Mouse (Mus musculus) adrenal gland, adult 2 months (tissue): ENCODE data around the gene Cirbp. TPM values are rescaled to one million over a fixed set of nuclear protein-coding genes. Genes with fewer than 3 reads are reported as not detected.
"Not testable (repeated sequence)": the region's sequence is repeated elsewhere in the genome, so short reads cannot be mapped to it uniquely, and the experiment has no call there.

Experiments used
- DNase-seq: peaks from one replicate; pipeline ENCODE4 v3.0.0; 2021
- polyA plus RNA-seq: library from polyadenylated mRNA; depleted of rRNA; stranded (reverse); fragments of >200 nt; gene quantifications from 2 replicates; pipeline ENCODE4 v1.2.3, GENCODE M21; 2012
- total RNA-seq, 2 experiments: library from RNA; stranded (reverse); gene quantifications; 2 replicates each; pipeline ENCODE4 v1.2.3; 2021

Cirbp gene
- total and polyA plus RNA-seq, 3 experiments, result 30.6 to 108 (median 77.0) TPM

- peak; percentile 27 for DNase-seq
Observed at GRCm38 (mm10) chr10:80162716-80163299, 3.0 kb upstream of the Cirbp start.

DNA sequence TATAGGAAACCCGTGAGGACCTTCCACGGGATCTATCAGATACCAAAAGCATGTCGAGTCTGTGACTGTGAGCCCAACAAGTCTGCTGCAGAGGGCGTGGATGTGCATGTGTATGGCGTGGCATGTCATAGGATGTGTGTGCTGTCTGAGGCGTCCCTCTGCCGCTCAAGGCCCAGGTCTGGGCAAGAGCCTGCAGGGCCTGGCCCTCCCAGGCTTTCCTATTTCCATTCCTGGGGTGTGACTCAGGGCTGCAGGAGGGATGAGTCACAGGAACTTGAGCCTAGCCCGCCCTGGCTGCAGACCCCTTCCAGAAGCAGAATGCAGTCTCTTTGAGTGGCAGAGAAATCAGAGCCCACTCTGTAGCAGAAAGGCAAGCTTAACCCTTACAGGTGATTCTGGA, 2.1 kb upstream of the Cirbp start:
- peak; percentile 91 for DNase-seq

DNA sequence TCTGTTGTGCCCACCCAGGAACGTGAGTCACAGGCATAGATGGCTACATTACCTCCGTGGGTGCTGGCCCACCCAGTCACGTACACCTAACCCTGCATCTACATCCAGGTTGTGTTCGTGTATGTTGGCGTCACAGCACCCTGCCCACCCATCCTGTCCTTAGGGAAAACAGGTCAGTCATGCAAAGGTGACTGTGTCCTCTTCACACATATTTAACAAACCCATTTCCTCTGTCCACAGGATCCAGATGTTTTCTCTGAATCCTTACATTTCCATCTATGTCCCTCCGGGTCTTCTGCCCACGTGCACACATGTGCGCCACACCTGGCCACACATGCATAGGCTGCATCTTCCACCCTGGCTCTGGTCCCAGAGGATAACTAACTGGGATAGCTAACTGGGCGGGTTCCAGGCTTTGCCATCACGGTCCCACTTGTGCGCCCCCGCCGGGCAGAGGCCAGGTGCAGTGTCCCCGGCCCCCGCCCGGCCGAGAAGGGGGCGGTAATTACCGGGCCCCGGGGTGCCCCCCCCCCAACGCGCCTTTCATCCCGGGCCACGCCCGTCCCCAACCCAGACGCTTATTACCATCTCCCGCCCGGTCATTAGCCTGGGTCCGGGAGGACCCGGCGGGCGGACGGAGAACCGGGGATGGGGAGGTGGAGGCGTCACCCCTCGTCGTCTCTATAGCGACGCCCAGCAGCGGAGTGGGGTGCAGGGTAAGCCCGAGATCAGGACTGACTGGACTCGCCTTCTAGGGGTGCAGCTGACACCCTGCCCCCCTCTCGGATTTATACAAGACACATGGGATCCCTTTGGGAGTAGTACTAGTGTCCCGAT, 1.4 kb upstream of the Cirbp start:
- no peak for DNase-seq

DNA sequence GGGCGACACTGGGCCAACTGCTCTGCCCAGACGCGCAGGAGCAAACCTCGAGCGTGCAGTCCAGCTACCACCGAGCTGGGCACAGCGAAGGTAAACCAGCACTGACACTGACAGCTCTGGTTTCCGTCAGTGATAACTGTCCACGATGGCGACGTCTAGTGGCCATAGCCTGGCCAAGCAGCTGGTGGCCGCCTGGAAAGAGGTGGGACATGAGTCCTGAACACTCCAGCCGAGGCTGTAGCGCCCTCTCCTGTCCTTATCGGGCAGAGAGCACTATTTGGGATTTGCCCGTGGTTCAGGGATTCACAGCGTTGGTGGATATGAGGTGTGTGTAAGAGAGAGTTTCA, 814 bp upstream of the Cirbp start:
- peak; percentile 97 for DNase-seq

DNA sequence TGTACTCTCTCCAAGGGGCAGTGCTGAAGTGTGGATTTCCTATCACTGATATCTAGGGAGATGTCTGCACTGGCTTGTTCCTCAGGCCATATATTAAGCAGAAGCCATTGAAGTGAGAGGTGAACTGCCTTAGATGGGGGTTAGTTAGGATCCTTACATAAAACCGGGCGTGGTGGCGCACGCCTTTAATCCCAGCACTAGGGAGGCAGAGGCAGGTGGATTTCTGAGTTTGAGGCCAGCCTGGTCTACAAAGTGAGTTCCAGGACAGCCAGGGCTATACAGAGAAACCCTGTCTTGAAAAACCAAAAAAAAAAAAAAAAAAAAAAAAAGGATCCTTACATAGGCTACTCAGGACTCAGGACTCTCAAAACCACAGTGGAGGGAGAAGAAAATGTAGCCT, 351 bp downstream of the Cirbp start:
- not testable (repeated sequence) for DNase-seq

GRCm38 (mm10) chr10:80167460-80168037, 1.8 kb downstream of the Cirbp start:
- DNase-seq, result peak; percentile 98

DNA sequence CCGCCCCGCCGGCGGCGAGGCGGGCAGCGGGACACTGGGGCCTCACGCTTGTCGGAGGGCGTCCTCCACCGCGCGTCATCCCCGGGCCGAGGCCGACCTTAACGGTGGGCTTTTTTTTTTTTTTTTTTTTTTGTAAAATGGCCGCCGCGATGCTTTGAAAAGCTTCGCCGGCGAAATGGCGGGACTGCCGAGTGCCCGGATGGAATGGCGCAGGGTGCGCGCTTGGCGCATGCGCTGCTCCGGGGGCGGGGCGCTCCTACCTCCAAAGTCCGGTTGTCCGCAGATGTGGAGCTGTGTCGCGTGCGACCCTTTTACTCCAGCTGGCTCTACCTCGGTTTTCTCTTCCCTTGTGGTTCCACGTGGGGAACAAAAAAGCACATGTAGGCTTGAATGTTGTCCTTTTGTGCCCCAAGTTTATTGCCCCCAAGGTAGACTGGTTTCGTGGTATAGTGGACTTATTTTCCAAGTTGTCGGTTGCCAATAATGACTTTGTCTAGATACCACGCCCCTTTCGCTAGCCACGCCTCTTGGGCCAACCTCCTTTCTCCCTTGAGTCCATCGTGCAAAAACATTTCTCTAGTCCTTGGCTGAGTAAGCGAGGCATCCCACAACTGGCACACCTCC, 2.4 kb downstream of the Cirbp start:
- peak; percentile 96 for DNase-seq

- no peak for DNase-seq
Observed at GRCm38 (mm10) chr10:80169070-80169469, 3.3 kb downstream of the Cirbp start.

DNA sequence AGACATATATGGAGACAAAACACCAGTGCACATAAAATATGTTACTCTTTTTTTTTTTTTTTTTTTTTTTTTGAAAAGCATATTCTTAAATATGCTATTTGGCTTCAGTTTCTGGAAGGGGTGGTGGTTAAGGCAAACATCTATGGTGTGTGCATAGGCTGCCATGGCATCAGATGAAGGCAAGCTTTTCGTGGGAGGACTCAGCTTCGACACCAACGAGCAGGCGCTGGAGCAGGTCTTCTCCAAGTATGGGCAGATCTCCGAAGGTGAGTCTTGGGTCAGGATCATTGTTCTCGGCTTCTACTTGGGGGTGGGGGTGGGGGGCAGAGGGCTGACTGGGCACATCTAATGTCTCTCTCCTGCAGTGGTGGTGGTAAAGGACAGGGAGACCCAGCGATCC, 3.9 kb downstream of the Cirbp start:
- no peak for DNase-seq

- peak; percentile 28 for DNase-seq
Observed at GRCm38 (mm10) chr10:80170052-80170451, 4.3 kb downstream of the Cirbp start.

DNA sequence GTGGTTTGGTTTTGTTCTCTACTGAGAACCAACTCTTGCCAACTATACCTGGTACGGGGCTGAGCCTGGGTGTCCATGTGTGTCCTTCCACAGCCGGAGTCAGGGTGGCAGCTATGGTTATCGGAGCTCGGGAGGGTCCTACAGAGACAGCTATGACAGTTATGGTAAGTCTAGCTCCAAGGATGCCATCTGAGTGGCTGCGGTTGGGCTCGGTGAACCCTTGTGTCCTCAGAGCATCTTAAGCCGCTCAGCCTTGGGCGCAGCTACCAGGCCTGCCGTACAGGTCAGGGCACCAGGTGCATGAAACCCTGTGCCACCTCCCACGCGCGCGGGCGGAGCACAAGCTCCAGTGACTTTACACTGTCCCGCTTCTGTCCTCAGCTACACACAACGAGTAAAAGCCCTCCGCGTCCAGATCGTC, 4.8 kb downstream of the Cirbp start:
- DNase-seq, result no peak

GRCm38 (mm10) chr10:80171252-80171651, 5.5 kb downstream of the Cirbp start:
- no peak for DNase-seq

DNA sequence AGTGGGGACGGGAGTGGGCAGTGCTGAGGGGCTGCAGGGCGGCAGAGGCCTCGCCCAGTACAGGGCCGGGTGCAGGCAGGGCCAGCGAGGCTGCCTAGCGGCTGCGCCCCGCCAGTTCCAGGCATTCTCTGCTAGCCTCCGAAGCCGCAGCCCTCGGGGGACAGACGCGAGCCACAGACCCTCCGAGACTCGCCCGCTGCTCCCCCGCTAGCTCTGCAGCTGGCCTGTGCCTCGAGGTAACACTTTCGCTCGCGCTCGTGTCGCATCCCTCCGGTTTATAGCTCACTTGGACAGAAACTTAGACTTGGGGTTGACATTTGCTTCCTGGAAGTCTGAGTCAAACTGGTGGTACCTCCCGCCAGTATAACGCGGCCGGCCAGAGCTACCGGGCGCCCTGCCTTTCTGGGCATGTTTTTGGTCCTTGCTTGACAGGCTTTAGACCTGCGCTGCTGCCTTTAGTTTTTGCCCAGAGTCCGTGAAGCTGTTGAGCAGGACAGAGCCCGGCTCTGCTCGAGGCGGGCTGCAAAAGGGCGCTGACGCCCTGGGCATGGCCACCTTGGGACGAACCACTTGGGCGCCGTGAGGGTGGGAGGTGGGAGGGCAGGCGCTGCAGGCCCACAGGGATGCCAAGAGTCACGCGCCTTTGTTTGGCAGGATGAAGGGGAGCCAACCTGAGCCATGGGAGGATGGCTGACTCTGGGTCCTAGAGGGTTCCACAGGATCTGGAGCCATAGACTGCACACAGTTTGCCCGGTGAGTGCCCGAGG, 6.2 kb downstream of the Cirbp start:
- DNase-seq, result peak; percentile 50

- DNase-seq, result peak; percentile 95
Observed at GRCm38 (mm10) chr10:80172527-80173292, 6.9 kb downstream of the Cirbp start, which contains the start of gene 1600002K03Rik. 1600002K03Rik (plus strand) TSS chr10:80172944.

DNA sequence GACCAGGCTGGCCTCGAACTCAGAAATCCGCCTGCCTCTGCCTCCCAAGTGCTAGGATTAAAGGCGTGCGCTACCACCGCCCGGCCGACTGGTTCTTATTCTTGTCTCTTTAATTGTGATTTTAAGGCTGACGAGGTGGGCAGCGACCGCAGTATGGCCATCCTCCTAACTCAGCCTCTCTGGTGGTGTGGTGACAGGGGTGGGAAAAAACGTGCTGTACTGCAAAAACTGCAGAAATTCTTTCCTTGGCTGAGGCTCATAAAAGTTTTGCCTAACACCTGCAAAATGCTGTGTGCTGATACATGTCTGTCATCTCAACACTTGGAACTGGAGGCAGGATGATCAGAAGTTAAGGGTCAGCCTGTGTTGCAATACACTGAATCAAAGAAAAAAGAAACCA, 7.6 kb downstream of the Cirbp start:
- no peak for DNase-seq

DNA sequence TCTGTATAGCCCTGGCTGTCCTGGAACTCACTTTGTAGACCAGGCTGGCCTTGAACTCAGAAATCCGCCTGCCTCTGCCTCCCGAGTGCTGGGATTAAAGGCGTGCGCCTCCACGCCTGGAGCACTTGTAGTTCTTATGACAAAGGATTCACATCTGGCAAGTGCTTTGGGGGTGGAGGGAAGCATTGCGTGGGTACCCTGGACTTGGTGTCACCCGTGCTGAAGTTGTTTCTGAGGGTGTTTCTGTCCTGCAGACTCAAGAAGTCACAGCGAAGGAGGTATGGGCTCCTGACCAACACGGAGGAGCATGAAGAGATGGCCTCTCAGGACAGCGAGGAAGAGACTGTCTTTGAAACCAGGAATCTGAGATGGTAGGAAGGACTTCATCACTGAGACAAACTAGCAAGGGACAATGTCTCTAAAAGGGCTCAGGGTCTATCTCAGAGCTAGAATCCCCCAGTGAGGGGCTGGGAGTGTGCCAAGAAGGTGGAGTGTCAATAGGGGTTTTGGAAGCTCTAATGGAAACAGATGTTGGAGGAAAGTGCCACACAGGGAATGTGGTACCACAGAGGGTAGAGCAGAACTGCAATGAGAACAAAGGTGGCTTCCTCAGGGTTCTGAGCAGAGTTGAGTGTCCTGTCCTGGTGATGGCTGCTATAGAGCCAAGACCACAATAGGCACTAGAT, 8.3 kb downstream of the Cirbp start:
- DNase-seq, result no peak

DNA sequence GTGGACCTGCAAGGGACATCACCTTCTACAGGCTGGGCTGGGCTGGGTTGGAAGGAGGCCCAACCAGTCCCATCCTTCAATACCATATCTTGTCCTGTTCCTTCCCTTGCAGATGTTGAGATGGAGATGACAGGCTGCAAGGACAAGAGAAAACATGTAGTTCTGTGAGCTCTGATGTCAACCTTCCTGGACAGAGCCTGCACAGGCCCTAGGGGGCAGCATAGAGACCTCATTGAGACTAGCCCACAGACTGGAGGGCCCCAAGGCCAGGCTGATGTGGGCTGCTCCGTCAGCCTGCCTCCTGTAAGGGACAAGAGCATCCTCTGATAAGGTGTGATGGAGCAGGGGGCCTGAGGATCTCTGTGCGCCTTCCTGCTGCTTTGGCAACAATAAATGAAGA, 8.9 kb downstream of the Cirbp start:
- DNase-seq, result peak; percentile 54

DNA sequence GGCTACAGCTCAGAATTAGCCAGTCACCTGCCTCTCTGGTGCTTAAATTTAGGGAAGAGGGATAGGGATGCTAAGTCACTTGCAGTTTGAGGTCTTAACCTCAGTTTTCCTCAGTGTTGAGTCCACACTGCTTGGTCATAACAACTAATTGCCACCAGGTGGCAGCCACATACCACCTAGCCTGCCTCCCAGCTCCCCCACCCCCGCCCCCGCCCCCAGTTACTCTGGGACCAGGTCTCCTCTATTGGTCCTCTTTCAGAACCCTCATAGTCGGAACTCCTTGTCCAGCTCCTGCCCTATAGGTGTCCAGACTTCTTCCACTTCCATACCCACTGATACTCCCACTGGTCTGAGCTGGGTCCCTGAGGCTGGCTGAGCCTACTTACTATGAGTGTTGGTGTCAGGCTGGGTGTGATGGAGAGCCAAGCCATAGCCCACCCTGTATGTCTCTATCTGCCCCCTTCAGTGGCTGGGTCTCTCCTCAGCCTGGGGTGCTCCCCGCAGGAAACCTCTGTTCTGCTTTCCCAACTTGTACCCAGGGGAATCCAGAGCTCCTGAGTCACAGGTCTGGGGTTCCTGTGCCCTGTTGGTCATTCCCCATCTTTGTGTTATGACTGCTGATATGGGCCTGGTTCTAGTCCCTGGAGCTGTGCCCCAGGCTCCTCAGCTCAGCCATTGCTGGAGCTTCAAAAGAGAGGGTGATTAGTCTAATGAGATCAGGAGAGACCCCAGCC, 9.9 kb downstream of the Cirbp start:
- no peak for DNase-seq

DNA sequence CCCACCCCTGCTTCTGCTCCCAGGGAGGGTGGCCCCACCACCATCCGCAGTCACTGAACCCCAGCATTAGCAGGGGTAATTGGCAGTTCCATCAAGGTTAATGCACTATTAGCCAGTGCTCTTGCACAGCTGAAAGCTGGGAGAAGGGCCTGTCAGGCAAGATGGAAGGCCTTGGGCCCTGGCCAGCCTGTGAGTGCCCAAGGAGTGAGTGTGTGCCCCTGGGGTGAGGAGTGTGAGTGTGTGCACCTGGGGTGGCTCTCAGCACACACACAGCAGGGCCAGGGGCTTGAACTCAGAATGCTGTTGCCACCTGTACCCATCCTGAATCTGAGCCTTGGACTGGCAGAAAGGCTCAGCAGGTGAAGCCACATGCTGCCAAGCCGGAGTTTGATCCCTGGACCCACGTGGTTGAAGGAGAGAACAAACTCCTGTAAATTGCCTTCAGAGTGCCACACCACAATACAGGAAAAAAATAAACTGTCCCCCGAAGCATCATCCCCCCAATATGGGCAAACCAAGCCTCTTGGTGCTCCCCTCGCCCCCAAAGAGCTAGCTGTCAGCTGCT, 10.6 kb downstream of the Cirbp start:
- DNase-seq, result peak; percentile 82
